Mouse (Mus musculus): ENCODE measurements around the gene Trp53bp2.

GRCm38 (mm10) chr1:182461261-182461660 is 52.3 kb downstream of the Trp53bp2 start:
- TF ChIP-seq CTCF (IDR thresholded peaks at IDR 0.05; ENCODE audit: low read depth, low read length) (no peak), POLR2A (IDR thresholded peaks at IDR 0.05; ENCODE audit: borderline replicate concordance, low read depth, low read length) (no peak)
